Mouse (Mus musculus): ENCODE measurements at regions not wholly inside any gene's neighbourhood (a gene's known extent, or its start where the extent isn't known, plus 50 kb on each side); places are given as distances from the start of the nearest gene placed in this dataset.

DNA sequence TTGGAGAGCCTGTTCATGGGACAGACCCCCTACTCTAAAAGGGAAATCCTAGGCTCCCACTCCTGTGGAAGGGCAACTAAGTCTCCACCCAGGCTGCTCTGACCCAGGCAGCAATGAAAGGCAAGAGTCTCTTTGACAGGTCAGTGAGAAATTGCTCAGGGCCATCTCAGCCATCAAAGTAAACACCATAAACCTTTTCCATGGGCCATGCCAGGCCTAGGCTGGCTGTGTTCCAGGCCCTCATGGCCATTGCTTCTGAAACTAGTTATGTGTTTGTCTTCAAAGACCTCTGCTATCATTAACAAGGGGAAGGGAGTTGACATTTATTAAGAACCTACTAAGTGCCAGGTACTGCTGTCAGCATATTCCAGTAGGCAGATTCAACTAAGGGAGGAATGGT lies 101.8 kb upstream of the Slc22a23 start:
- H3K4me3 ChIP-seq (ENCODE audit: control insufficient read depth, insufficient read depth, low read length) = no peak overlapping the region
- no peak for TF ChIP-seq CTCF (IDR thresholded peaks at IDR 0.05; ENCODE audit: borderline replicate concordance, control insufficient read depth, extremely low read depth, insufficient read depth, low read length, poor library complexity)
- no peak for TF ChIP-seq POLR2A (IDR thresholded peaks at IDR 0.05; ENCODE audit: control insufficient read depth, extremely low read depth, insufficient read depth, low read length, poor library complexity)
- no peaks in the 10 kb centered on the region for H3K27me3 ChIP-seq (ENCODE audit: control insufficient read depth, insufficient read depth, low read length)
- H3K27ac ChIP-seq (ENCODE audit: control insufficient read depth, insufficient read depth, low read length) = no peak overlapping the region
- DNase-seq = no peak
- no peaks in the 10 kb centered on the region for H3K36me3 ChIP-seq (ENCODE audit: control insufficient read depth, insufficient read depth, low read length)
- no peaks in the 10 kb centered on the region for H3K4me1 ChIP-seq (replicated peaks; ENCODE audit: control insufficient read depth, insufficient read depth, low read length)

DNA sequence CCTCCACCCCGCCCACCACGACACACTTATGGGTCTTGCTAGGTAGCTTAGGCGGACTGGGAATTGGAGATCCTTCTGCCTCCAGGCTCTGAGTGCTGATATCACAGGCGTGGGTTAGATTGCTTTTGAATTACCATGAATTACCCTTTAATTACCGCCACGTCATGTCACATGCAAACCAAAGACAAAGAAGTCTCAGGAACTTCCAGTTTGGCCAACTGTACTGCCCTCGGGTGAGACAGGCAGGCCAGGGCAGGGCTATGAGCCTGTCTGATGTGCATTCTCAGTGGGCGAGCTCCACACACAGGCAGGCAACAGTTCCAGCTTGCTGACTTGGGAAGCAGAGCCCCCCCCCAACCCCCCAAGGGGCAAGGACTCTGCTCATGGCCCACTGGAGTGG lies 101.3 kb upstream of the Slc22a23 start:
- 88% methylated on average over 8 of the region's 8 CpGs for WGBS
- Histone ChIP-seq H3K4me1 (replicated peaks; ENCODE audit: control insufficient read depth, insufficient read depth, low read length) (no peaks in the 10 kb centered on the region), H3K27me3 (ENCODE audit: control insufficient read depth, insufficient read depth, low read length) (no peaks in the 10 kb centered on the region), H3K4me3 (ENCODE audit: control insufficient read depth, insufficient read depth, low read length) (no peak overlapping the region), H3K36me3 (ENCODE audit: control insufficient read depth, insufficient read depth, low read length) (no peaks in the 10 kb centered on the region), H3K27ac (ENCODE audit: control insufficient read depth, insufficient read depth, low read length) (no peak overlapping the region)
- TF ChIP-seq CTCF (IDR thresholded peaks at IDR 0.05; ENCODE audit: borderline replicate concordance, control insufficient read depth, extremely low read depth, insufficient read depth, low read length, poor library complexity) (no peak), POLR2A (IDR thresholded peaks at IDR 0.05; ENCODE audit: control insufficient read depth, extremely low read depth, insufficient read depth, low read length, poor library complexity) (no peak)
- no peak for DNase-seq

DNA sequence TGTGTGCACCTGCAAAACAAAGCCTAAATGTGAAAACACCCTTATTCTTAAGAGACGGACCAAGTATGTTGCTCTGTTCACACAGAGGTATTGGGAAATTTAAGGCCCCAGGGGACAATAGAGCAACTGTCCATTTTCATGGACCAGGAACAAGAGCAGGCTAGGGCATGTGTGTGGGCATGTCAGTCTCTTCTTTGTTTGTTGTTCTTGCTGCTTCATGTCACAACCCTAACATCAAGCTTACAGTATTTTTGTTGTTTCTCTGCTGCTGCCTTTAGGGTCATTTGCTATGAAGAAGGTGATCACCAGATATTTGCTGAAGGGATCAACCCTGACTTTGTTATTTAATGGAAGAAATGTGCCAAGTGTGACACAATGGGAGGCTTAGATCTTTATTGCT lies 96.4 kb upstream of the Slc22a23 start:
- Histone ChIP-seq H3K27me3 (ENCODE audit: control insufficient read depth, insufficient read depth, low read length) (no peaks in the 10 kb centered on the region), H3K36me3 (ENCODE audit: control insufficient read depth, insufficient read depth, low read length) (no peaks in the 10 kb centered on the region), H3K4me1 (replicated peaks; ENCODE audit: control insufficient read depth, insufficient read depth, low read length) (no peaks in the 10 kb centered on the region), H3K4me3 (ENCODE audit: control insufficient read depth, insufficient read depth, low read length) (no peak overlapping the region), H3K27ac (ENCODE audit: control insufficient read depth, insufficient read depth, low read length) (no peak overlapping the region)
- 96% methylated on average over 1 of the region's 1 CpGs for WGBS
- no peak for DNase-seq
- TF ChIP-seq POLR2A (IDR thresholded peaks at IDR 0.05; ENCODE audit: control insufficient read depth, extremely low read depth, insufficient read depth, low read length, poor library complexity) (no peak), CTCF (IDR thresholded peaks at IDR 0.05; ENCODE audit: borderline replicate concordance, control insufficient read depth, extremely low read depth, insufficient read depth, low read length, poor library complexity) (no peak)

DNA sequence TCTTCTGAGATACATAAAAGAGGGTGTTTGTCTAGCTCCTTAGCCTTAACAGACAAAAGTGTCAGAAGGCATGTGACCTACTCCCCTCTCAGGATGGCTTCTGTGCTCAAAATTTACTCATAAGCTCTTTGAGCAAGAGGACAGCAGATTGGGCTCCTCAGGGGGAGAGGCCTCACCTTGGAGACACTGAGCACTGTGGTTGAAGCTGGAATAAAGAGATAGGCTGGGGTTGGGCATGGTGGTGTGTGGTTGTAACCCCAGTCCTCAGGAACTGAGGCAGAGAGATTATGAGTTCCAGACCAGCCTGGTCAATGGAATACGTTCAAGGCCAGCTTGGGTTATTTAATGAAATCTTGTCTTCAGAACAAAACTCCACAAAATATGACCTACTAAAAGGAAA lies 82.5 kb upstream of the Slc22a23 start:
- H3K36me3 ChIP-seq (ENCODE audit: control insufficient read depth, insufficient read depth, low read length) = no peaks in the 10 kb centered on the region
- no peak for TF ChIP-seq CTCF (IDR thresholded peaks at IDR 0.05; ENCODE audit: borderline replicate concordance, control insufficient read depth, extremely low read depth, insufficient read depth, low read length, poor library complexity)
- TF ChIP-seq POLR2A (IDR thresholded peaks at IDR 0.05; ENCODE audit: control insufficient read depth, extremely low read depth, insufficient read depth, low read length, poor library complexity) = no peak
- DNase-seq = no peak
- no peak overlapping the region for H3K4me3 ChIP-seq (ENCODE audit: control insufficient read depth, insufficient read depth, low read length)
- WGBS = 97% methylated on average over 1 of the region's 1 CpGs
- H3K27me3 ChIP-seq (ENCODE audit: control insufficient read depth, insufficient read depth, low read length) = no peaks in the 10 kb centered on the region
- H3K27ac ChIP-seq (ENCODE audit: control insufficient read depth, insufficient read depth, low read length) = no peak overlapping the region
- no peaks in the 10 kb centered on the region for H3K4me1 ChIP-seq (replicated peaks; ENCODE audit: control insufficient read depth, insufficient read depth, low read length)

DNA sequence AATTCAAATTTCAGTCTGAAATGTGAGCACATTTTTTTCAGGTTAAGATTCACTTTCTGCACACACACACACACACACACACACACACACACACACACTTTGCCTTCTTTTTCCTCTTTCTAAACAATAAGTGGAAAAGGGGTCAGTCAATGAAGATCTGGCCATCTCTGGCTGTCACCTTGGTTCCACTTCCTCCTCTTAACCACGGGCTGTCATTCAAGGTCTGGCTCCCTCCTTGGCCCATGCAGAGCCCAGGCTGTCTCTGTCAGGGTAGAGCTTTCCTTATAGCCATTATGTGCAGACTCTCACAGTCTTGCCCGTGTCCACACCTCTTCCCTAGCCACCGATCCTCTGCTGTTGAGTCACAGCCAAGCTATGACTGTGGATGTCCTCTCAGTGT lies 79.9 kb upstream of the Slc22a23 start:
- Histone ChIP-seq H3K27ac (ENCODE audit: control insufficient read depth, insufficient read depth, low read length) (no peak overlapping the region), H3K36me3 (ENCODE audit: control insufficient read depth, insufficient read depth, low read length) (no peaks in the 10 kb centered on the region), H3K27me3 (ENCODE audit: control insufficient read depth, insufficient read depth, low read length) (no peaks in the 10 kb centered on the region), H3K4me3 (ENCODE audit: control insufficient read depth, insufficient read depth, low read length) (no peak overlapping the region), H3K4me1 (replicated peaks; ENCODE audit: control insufficient read depth, insufficient read depth, low read length) (no peaks in the 10 kb centered on the region)
- DNase-seq = no peak
- 5% methylated on average over 3 of the region's 3 CpGs for WGBS
- TF ChIP-seq POLR2A (IDR thresholded peaks at IDR 0.05; ENCODE audit: control insufficient read depth, extremely low read depth, insufficient read depth, low read length, poor library complexity) (no peak), CTCF (IDR thresholded peaks at IDR 0.05; ENCODE audit: borderline replicate concordance, control insufficient read depth, extremely low read depth, insufficient read depth, low read length, poor library complexity) (no peak)

DNA sequence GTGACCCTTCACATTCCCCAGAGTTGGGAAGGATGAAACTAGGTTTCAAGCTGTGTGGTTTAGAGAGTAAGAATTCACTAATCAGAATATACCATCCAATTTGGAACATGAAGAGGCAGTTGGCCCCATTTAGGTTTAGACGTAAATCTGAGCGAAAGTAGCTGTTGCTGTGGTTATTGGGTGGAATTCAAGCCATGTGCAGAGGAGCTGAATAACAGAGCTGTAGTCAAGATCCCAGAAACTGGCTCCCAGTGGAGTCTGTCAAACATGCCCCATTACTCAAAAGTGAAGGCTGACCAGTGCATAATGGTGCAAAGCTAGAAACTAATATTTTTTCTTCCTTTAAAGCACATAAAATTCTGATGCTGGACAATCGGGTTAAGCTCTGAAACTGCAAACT lies 76.7 kb upstream of the Slc22a23 start:
- H3K4me1 ChIP-seq (replicated peaks; ENCODE audit: control insufficient read depth, insufficient read depth, low read length) = no peaks in the 10 kb centered on the region
- no peak overlapping the region for H3K27ac ChIP-seq (ENCODE audit: control insufficient read depth, insufficient read depth, low read length)
- WGBS = 94% methylated on average over 3 of the region's 3 CpGs
- no peak for DNase-seq
- H3K36me3 ChIP-seq (ENCODE audit: control insufficient read depth, insufficient read depth, low read length) = no peaks in the 10 kb centered on the region
- H3K4me3 ChIP-seq (ENCODE audit: control insufficient read depth, insufficient read depth, low read length) = no peak overlapping the region
- TF ChIP-seq POLR2A (IDR thresholded peaks at IDR 0.05; ENCODE audit: control insufficient read depth, extremely low read depth, insufficient read depth, low read length, poor library complexity) (no peak), CTCF (IDR thresholded peaks at IDR 0.05; ENCODE audit: borderline replicate concordance, control insufficient read depth, extremely low read depth, insufficient read depth, low read length, poor library complexity) (no peak)
- H3K27me3 ChIP-seq (ENCODE audit: control insufficient read depth, insufficient read depth, low read length) = no peaks in the 10 kb centered on the region

All from thymus, adult 2 months (tissue).